Mouse (Mus musculus) macrophage (primary cell): ENCODE results near the gene Ift43. TPM values are rescaled to one million over a fixed set of nuclear protein-coding genes. Genes with fewer than 3 reads are reported as not detected.

Experiments used
- H3K27ac ChIP-seq: fragments of 350-480 bp; formaldehyde crosslinking; 2 replicates; pipeline ENCODE4 v1.9.0; 2021
- H3K36me3 ChIP-seq: fragments of 350-480 bp; formaldehyde crosslinking; 2 replicates; pipeline ENCODE4 v1.9.0; 2021; ENCODE audit errors: inconsistent target
- H3K4me3 ChIP-seq: fragments of 350-480 bp; formaldehyde crosslinking; 2 replicates; pipeline ENCODE4 v1.9.0; 2021; ENCODE audit errors: inconsistent target
- H3K79me2 ChIP-seq: fragments of 350-480 bp; formaldehyde crosslinking; 2 replicates; pipeline ENCODE4 v1.9.0; 2021; ENCODE audit errors: inconsistent target
- WGBS: methylation state at CpG from one replicate; pipeline ENCODE4 v1.1.7; 2026; ENCODE audit warnings: inconsistent platforms; ENCODE audit not compliant: missing documents; 5-methylcytosine and 5-hydroxymethylcytosine counted together
- polyA plus RNA-seq: library from polyadenylated mRNA; stranded (reverse); fragments of 250-400 nt; gene quantifications from 3 replicates; pipeline ENCODE4 v1.2.4, GENCODE M21; 2018; ENCODE audit warnings: inconsistent platforms

Gene Ift43
- polyA plus RNA-seq, 1 experiment from 2014 or later: 13.1 TPM

GRCm38 (mm10) chr12:86129005-86129404 lies 46.7 kb downstream of the Ift43 start:
- H3K4me3 ChIP-seq: no peak overlapping the region
- H3K27ac ChIP-seq: no peak overlapping the region
- H3K36me3 ChIP-seq: no peaks in the 10 kb centered on the region
- WGBS: 95% methylated on average over 8 of the region's 8 CpGs
- no peaks in the 10 kb centered on the region for H3K79me2 ChIP-seq

- H3K79me2 ChIP-seq: no peaks in the 10 kb centered on the region
- WGBS: 87% methylated on average over 10 of the region's 10 CpGs
- no peak overlapping the region for H3K27ac ChIP-seq
- H3K4me3 ChIP-seq: no peak overlapping the region
- H3K36me3 ChIP-seq: no peaks in the 10 kb centered on the region
These were observed 47.4 kb downstream of the Ift43 start for GRCm38 (mm10) chr12:86129696-86130095.

- Histone ChIP-seq H3K27ac (no peak overlapping the region), H3K4me3 (no peak overlapping the region), H3K36me3 (no peaks in the 10 kb centered on the region), H3K79me2 (no peaks in the 10 kb centered on the region)
- 21% methylated on average over 2 of the region's 2 CpGs for WGBS
These were observed 50.5 kb downstream of the Ift43 start for GRCm38 (mm10) chr12:86132799-86133198.

GRCm38 (mm10) chr12:86135691-86136090 lies 53.4 kb downstream of the Ift43 start:
- Histone ChIP-seq H3K27ac (no peak overlapping the region), H3K36me3 (no peaks in the 10 kb centered on the region), H3K4me3 (no peak overlapping the region), H3K79me2 (no peaks in the 10 kb centered on the region)
- WGBS: 48% methylated on average over 4 of the region's 4 CpGs

- no peak overlapping the region for H3K4me3 ChIP-seq
- no peak overlapping the region for H3K27ac ChIP-seq
- H3K79me2 ChIP-seq: no peaks in the 10 kb centered on the region
- WGBS: 93% methylated on average over 6 of the region's 9 CpGs
- H3K36me3 ChIP-seq: no peaks in the 10 kb centered on the region
These were observed 56.4 kb downstream of the Ift43 start for GRCm38 (mm10) chr12:86138696-86139095.

GRCm38 (mm10) chr12:86142389-86142788 lies 60.0 kb downstream of the Ift43 start:
- Histone ChIP-seq H3K79me2 (no peaks in the 10 kb centered on the region), H3K27ac (no peak overlapping the region), H3K4me3 (no peak overlapping the region), H3K36me3 (no peaks in the 10 kb centered on the region)
- 64% methylated on average over 1 of the region's 1 CpGs for WGBS

GRCm38 (mm10) chr12:86146246-86146645 lies 63.9 kb downstream of the Ift43 start:
- Histone ChIP-seq H3K4me3 (no peak overlapping the region), H3K79me2 (no peaks in the 10 kb centered on the region), H3K36me3 (no peaks in the 10 kb centered on the region), H3K27ac (0 out of 2 replicates have a peak overlapping the region, but pooled peaks have one; percentile 12)
- WGBS: 89% methylated on average over 3 of the region's 3 CpGs

GRCm38 (mm10) chr12:86148271-86148670 lies 65.9 kb downstream of the Ift43 start:
- Histone ChIP-seq H3K36me3 (no peaks in the 10 kb centered on the region), H3K4me3 (no peak overlapping the region), H3K79me2 (no peaks in the 10 kb centered on the region), H3K27ac (no peak overlapping the region)
- WGBS: 84% methylated on average over 6 of the region's 6 CpGs

GRCm38 (mm10) chr12:86149087-86149486 lies 66.7 kb downstream of the Ift43 start:
- Histone ChIP-seq H3K27ac (no peak overlapping the region), H3K4me3 (no peak overlapping the region), H3K79me2 (no peaks in the 10 kb centered on the region), H3K36me3 (no peaks in the 10 kb centered on the region)
- 78% methylated on average over 6 of the region's 6 CpGs for WGBS

GRCm38 (mm10) chr12:86151941-86152340 lies 69.6 kb downstream of the Ift43 start:
- Histone ChIP-seq H3K79me2 (no peaks in the 10 kb centered on the region), H3K4me3 (no peak overlapping the region), H3K36me3 (no peaks in the 10 kb centered on the region), H3K27ac (no peak overlapping the region)
- WGBS: 88% methylated on average over 12 of the region's 12 CpGs

- 94% methylated on average over 12 of the region's 12 CpGs for WGBS
- Histone ChIP-seq H3K27ac (no peak overlapping the region), H3K79me2 (no peaks in the 10 kb centered on the region), H3K36me3 (no peaks in the 10 kb centered on the region), H3K4me3 (no peak overlapping the region)
These were observed 71.0 kb downstream of the Ift43 start for GRCm38 (mm10) chr12:86153213-86153957.

- 96% methylated on average over 8 of the region's 8 CpGs for WGBS
- no peaks in the 10 kb centered on the region for H3K36me3 ChIP-seq
- no peaks in the 10 kb centered on the region for H3K79me2 ChIP-seq
- H3K27ac ChIP-seq: no peak overlapping the region
- no peak overlapping the region for H3K4me3 ChIP-seq
These were observed 72.8 kb downstream of the Ift43 start for GRCm38 (mm10) chr12:86155176-86155575.

GRCm38 (mm10) chr12:86157166-86157565 lies 74.8 kb downstream of the Ift43 start:
- no peaks in the 10 kb centered on the region for H3K79me2 ChIP-seq
- WGBS: 86% methylated on average over 6 of the region's 8 CpGs
- H3K4me3 ChIP-seq: no peak overlapping the region
- H3K36me3 ChIP-seq: no peaks in the 10 kb centered on the region
- no peak overlapping the region for H3K27ac ChIP-seq

- Histone ChIP-seq H3K79me2 (no peaks in the 10 kb centered on the region), H3K4me3 (no peak overlapping the region), H3K27ac (no peak overlapping the region), H3K36me3 (no peaks in the 10 kb centered on the region)
- 58% methylated on average over 8 of the region's 8 CpGs for WGBS
These were observed 75.6 kb downstream of the Ift43 start for GRCm38 (mm10) chr12:86157894-86158444.

GRCm38 (mm10) chr12:86158689-86159483 lies 76.5 kb downstream of the Ift43 start:
- H3K27ac ChIP-seq: no peak overlapping the region
- H3K36me3 ChIP-seq: no peaks in the 10 kb centered on the region
- WGBS: 94% methylated on average over 20 of the region's 20 CpGs
- H3K4me3 ChIP-seq: no peak overlapping the region
- no peaks in the 10 kb centered on the region for H3K79me2 ChIP-seq
